Mouse (Mus musculus) midbrain, embryonic 15.5 days (tissue): ENCODE results near the gene Mettl17. TPM values are rescaled to one million over a fixed set of nuclear protein-coding genes. Genes with fewer than 3 reads are reported as not detected.
"Not testable (repeated sequence)": the region's sequence is repeated elsewhere in the genome, so short reads cannot be mapped to it uniquely, and the experiment has no call there.

Experiments
- ATAC-seq: fragments of 200-750 bp; cut with Nextera tagmentation; replicated peaks from 2 replicates; pipeline ENCODE4 v1.8.0; 2017; ENCODE audit warnings: moderate TSS enrichment
- H3K27ac ChIP-seq: fragments of 300-500 bp; sonication (generic); 2 replicates; pipeline ENCODE4 v1.5.1; 2015; ENCODE audit warnings: mild to moderate bottlenecking, inconsistent platforms
- H3K27me3 ChIP-seq: fragments of 300-500 bp; sonication (generic); replicated peaks from 2 replicates; pipeline ENCODE4 v1.6.1; 2015; ENCODE audit warnings: inconsistent platforms
- H3K36me3 ChIP-seq: fragments of 300-500 bp; sonication (generic); replicated peaks from 2 replicates; pipeline ENCODE4 v1.6.1; 2015; ENCODE audit warnings: inconsistent platforms
- H3K4me1 ChIP-seq: fragments of 300-500 bp; sonication (generic); 2 replicates; pipeline ENCODE4 v1.6.1; 2015; ENCODE audit warnings: inconsistent platforms
- H3K4me2 ChIP-seq: fragments of 300-500 bp; sonication (generic); 2 replicates; pipeline ENCODE4 v1.6.1; 2015; ENCODE audit warnings: inconsistent platforms, mild to moderate bottlenecking, moderate library complexity
- H3K4me3 ChIP-seq: fragments of 300-500 bp; sonication (generic); 2 replicates; pipeline ENCODE4 v1.5.1; 2015; ENCODE audit warnings: mild to moderate bottlenecking, inconsistent platforms
- H3K9ac ChIP-seq: fragments of 300-500 bp; sonication (generic); 2 replicates; pipeline ENCODE4 v1.6.1; 2015; ENCODE audit warnings: mild to moderate bottlenecking, inconsistent platforms
- H3K9me3 ChIP-seq: fragments of 300-500 bp; sonication (generic); 2 replicates; pipeline ENCODE4 v1.6.1; 2016; ENCODE audit warnings: inconsistent platforms
- WGBS: fragments of 180-500 bp; shearing (Covaris S2); methylation state at CpG from one replicate; pipeline ENCODE4 v1.1.7; 2015; ENCODE audit warnings: mixed read lengths; 5-methylcytosine and 5-hydroxymethylcytosine counted together
- polyA plus RNA-seq: library from polyadenylated mRNA; unstranded; fragments of >200 nt; fragmentation: Nextera tagmentation; extraction: Ambion mirVana; gene quantifications from 2 replicates; pipeline ENCODE4 v1.2.1, GENCODE M21; 2015

Mettl17 gene
- polyA plus RNA-seq, 1 experiment from 2014 or later = 99.3 TPM

GRCm38 (mm10) chr14:51918966-51919365 lies 34.3 kb downstream of the Mettl17 start:
- H3K36me3 ChIP-seq = no peaks in the 10 kb centered on the region
- no peaks in the 10 kb centered on the region for H3K9me3 ChIP-seq
- no peak overlapping the region for H3K9ac ChIP-seq
- ATAC-seq = no peak
- peaks cover 6% of the 10 kb centered on the region; the same call in 1 of the 2 replicates for H3K4me1 ChIP-seq
- 89% methylated on average over 4 of the region's 4 CpGs for WGBS
- no peak overlapping the region for H3K27ac ChIP-seq
- no peak overlapping the region for H3K4me2 ChIP-seq
- no peak overlapping the region for H3K4me3 ChIP-seq
- no peaks in the 10 kb centered on the region for H3K27me3 ChIP-seq

GRCm38 (mm10) chr14:51921759-51922570 lies 37.3 kb downstream of the Mettl17 start:
- H3K4me2 ChIP-seq = no peak overlapping the region
- H3K9me3 ChIP-seq = no peaks in the 10 kb centered on the region
- no peaks in the 10 kb centered on the region for H3K27me3 ChIP-seq
- H3K4me3 ChIP-seq = no peak overlapping the region
- no peak overlapping the region for H3K9ac ChIP-seq
- WGBS = 81% methylated on average over 16 of the region's 16 CpGs
- 0 out of 2 replicates have a peak overlapping the region, but pooled peaks have one; percentile 26 for H3K27ac ChIP-seq
- no peaks in the 10 kb centered on the region for H3K36me3 ChIP-seq
- ATAC-seq = peak; percentile 82
- no peaks in the 10 kb centered on the region for H3K4me1 ChIP-seq

DNA sequence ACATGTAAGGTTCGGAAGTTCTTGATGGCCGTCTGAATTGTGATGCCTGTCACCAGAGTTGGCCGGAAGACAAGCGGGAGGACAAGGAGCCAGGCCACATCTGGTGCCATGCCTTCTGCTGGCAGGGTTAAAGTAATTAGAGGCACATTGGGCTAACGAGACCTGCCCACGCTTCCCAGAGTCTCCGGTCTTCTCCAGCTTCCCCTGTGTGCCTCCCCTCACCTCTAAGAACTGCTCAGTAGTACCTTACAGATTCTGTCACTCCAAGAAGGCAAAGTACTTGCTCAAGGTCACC lies 37.9 kb downstream of the Mettl17 start, which contains the start of gene Rnase13:
Gene Rnase13, minus strand, starts transcription at position 203 of the 295 bp plus-strand sequence.
- H3K36me3 ChIP-seq = no peaks in the 10 kb centered on the region
- H3K27ac ChIP-seq = 0 out of 2 replicates have a peak within 1 kb of the TSS, but pooled peaks have one; percentile 26
- no peak within 1 kb of the TSS for H3K9ac ChIP-seq
- H3K4me3 ChIP-seq = no peak within 1 kb of the TSS
- no peaks in the 10 kb centered on the region for H3K4me1 ChIP-seq
- H3K4me2 ChIP-seq = no peak within 1 kb of the TSS
- H3K9me3 ChIP-seq = no peaks in the 10 kb centered on the region
- no peak for ATAC-seq
- no peaks in the 10 kb centered on the region for H3K27me3 ChIP-seq
- WGBS = 90% methylated on average over 7 of the region's 7 CpGs

DNA sequence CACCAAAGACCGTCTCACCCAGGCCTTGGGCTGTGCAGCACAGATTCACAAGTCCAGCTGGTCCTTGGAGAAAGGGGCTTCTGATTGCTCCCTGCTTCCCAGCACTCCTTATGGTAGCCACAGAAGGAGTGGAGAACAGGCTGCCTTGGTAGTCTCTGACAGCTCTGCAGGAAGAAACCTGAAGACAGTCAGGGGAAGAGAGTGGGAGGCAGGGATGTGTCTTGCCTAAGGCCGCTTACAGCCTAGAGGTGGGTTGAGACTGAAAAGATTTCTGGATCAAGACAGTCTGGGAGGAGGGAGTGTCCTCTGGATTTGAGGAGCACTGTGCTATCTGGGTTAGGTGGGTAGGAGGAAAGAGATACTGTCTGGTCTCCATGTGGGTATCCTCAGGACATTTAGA lies 38.3 kb downstream of the Mettl17 start:
- Histone ChIP-seq H3K36me3 (no peaks in the 10 kb centered on the region), H3K27ac (no peak overlapping the region)
- WGBS = 96% methylated on average over 2 of the region's 2 CpGs

DNA sequence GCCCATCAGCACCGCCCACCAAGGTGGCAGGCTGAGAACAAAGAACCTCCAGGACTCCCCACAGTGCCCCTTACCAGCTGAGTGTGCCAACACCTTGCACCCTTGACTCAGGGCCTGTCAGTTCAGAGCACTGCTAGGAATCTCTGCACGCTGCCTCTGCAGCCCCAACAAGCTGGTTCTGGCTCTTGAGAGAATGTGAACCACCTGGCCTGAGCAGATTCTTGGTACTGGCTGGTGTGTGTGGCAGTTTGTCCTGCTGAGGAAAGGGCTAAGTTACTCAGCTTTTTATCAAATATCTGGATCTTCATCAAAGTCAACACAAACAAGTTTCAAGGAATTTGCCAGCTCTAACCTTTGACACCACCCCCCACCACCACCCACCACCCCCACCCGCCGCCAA lies 38.9 kb downstream of the Mettl17 start:
- Histone ChIP-seq H3K4me3 (no peak overlapping the region), H3K4me2 (no peak overlapping the region), H3K27ac (no peak overlapping the region), H3K9ac (no peak overlapping the region), H3K4me1 (no peaks in the 10 kb centered on the region), H3K9me3 (no peaks in the 10 kb centered on the region), H3K36me3 (no peaks in the 10 kb centered on the region), H3K27me3 (no peaks in the 10 kb centered on the region)
- WGBS = 81% methylated on average over 4 of the region's 4 CpGs
- ATAC-seq = no peak

More for the DNA sequence above, 38.3 kb downstream of the Mettl17 start:
- Histone ChIP-seq H3K4me2 (no peak overlapping the region), H3K9ac (no peak overlapping the region), H3K4me1 (no peaks in the 10 kb centered on the region), H3K9me3 (no peaks in the 10 kb centered on the region), H3K27me3 (no peaks in the 10 kb centered on the region), H3K4me3 (no peak overlapping the region)
- ATAC-seq = no peak

- not testable (repeated sequence) for H3K4me2 ChIP-seq, ATAC-seq, H3K9me3 ChIP-seq, H3K36me3 ChIP-seq, H3K4me1 ChIP-seq, H3K4me3 ChIP-seq, H3K27ac ChIP-seq, H3K27me3 ChIP-seq, H3K9ac ChIP-seq
- WGBS = 94% methylated on average over 11 of the region's 11 CpGs
These were observed 42.3 kb downstream of the Mettl17 start for GRCm38 (mm10) chr14:51926930-51927329.

GRCm38 (mm10) chr14:51929309-51929943 lies 44.8 kb downstream of the Mettl17 start:
- H3K9ac ChIP-seq = no peak overlapping the region
- no peak overlapping the region for H3K27ac ChIP-seq
- no peak overlapping the region for H3K4me2 ChIP-seq
- 0 out of 2 replicates have a peak, but pooled peaks have one; percentile 25 for ATAC-seq
- 86% methylated on average over 8 of the region's 8 CpGs for WGBS
- H3K4me3 ChIP-seq = no peak overlapping the region
- no peaks in the 10 kb centered on the region for H3K27me3 ChIP-seq
- H3K4me1 ChIP-seq = no peaks in the 10 kb centered on the region
- no peaks in the 10 kb centered on the region for H3K9me3 ChIP-seq
- H3K36me3 ChIP-seq = no peaks in the 10 kb centered on the region

DNA sequence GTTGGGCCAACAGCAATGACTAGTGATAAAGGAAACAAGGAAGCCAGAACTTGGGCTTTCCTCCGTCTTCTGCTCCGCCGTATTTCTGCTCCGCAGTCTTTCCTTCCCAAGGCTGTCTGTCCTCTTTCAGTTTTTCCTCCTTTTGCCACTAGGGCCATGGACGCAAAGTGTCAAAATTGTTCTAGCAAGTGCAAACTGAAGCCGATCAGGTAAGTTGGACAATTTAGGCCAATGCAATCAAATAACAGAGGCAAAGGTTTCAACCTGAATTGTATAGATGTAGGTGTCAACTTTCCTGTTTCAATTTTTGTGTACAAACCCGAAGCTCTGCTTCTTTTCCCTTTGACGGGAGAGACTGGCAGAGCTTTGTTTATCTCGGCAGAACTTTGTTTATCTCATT lies 45.3 kb downstream of the Mettl17 start:
- no peak for ATAC-seq
- no peak overlapping the region for H3K27ac ChIP-seq

GRCm38 (mm10) chr14:51930824-51931223 lies 46.2 kb downstream of the Mettl17 start:
- 33% methylated on average over 5 of the region's 5 CpGs for WGBS
- peak; percentile 93 for ATAC-seq
- no peak overlapping the region for H3K4me3 ChIP-seq

More for the DNA sequence above, 45.3 kb downstream of the Mettl17 start:
- no peaks in the 10 kb centered on the region for H3K36me3 ChIP-seq
- no peaks in the 10 kb centered on the region for H3K9me3 ChIP-seq
- H3K27me3 ChIP-seq = no peaks in the 10 kb centered on the region
- no peaks in the 10 kb centered on the region for H3K4me1 ChIP-seq
- H3K4me3 ChIP-seq = no peak overlapping the region
- H3K9ac ChIP-seq = no peak overlapping the region
- 75% methylated on average over 9 of the region's 9 CpGs for WGBS
- no peak overlapping the region for H3K4me2 ChIP-seq

GRCm38 (mm10) chr14:51932092-51933020 lies 47.7 kb downstream of the Mettl17 start:
- no peaks in the 10 kb centered on the region for H3K4me1 ChIP-seq
- no peak overlapping the region for H3K9ac ChIP-seq
- no peak overlapping the region for H3K27ac ChIP-seq
- no peak for ATAC-seq
- H3K27me3 ChIP-seq = no peaks in the 10 kb centered on the region
- H3K4me3 ChIP-seq = no peak overlapping the region
- no peaks in the 10 kb centered on the region; the same call in 1 of the 2 replicates for H3K9me3 ChIP-seq
- no peaks in the 10 kb centered on the region for H3K36me3 ChIP-seq
- no peak overlapping the region for H3K4me2 ChIP-seq
- WGBS = 76% methylated on average over 10 of the region's 10 CpGs

More at GRCm38 (mm10) chr14:51930824-51931223, 46.2 kb downstream of the Mettl17 start:
- Histone ChIP-seq H3K4me2 (no peak overlapping the region), H3K9ac (no peak overlapping the region), H3K4me1 (no peaks in the 10 kb centered on the region), H3K36me3 (no peaks in the 10 kb centered on the region), H3K9me3 (no peaks in the 10 kb centered on the region; the same call in 1 of the 2 replicates), H3K27me3 (no peaks in the 10 kb centered on the region), H3K27ac (no peak overlapping the region)

DNA sequence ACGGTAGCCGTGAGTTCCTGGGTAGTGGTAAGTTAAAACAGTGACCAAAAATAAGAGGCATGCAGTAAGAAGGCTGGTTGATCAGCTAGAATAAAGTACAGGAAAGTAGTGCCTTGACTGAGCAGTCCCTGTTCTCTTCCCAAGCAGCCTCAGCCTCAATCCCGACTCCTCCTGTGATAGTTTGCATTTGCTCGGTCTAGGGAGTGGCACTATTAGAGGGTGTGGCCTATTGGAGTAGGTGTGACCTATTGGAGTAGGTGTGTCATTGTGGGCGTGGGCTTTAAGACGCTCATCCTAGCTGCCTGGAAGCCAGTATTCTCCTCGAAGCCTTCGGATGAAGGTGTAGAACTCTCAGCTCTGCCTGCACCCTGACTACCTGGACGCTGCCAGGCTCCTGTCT lies 54.4 kb downstream of the Mettl17 start:
- no peak overlapping the region for H3K27ac ChIP-seq
- 89% methylated on average over 9 of the region's 9 CpGs for WGBS
- ATAC-seq = no peak
- no peak overlapping the region for H3K4me2 ChIP-seq
- no peaks in the 10 kb centered on the region; the same call in 1 of the 2 replicates for H3K9me3 ChIP-seq
- H3K9ac ChIP-seq = no peak overlapping the region
- no peaks in the 10 kb centered on the region for H3K4me1 ChIP-seq
- no peak overlapping the region for H3K4me3 ChIP-seq
- no peaks in the 10 kb centered on the region for H3K36me3 ChIP-seq
- no peaks in the 10 kb centered on the region for H3K27me3 ChIP-seq
